Mouse (Mus musculus): ENCODE data around the gene E130116L18Rik. TPM values are rescaled to one million over a fixed set of nuclear protein-coding genes. Genes with fewer than 3 reads are reported as not detected.
A peak's percentile ranks its signal among the peaks of the same experiment; 100 is the strongest.

Gene E130116L18Rik
- polyA plus RNA-seq (2012; rRNA removed), result not detected in 2 replicates

DNA sequence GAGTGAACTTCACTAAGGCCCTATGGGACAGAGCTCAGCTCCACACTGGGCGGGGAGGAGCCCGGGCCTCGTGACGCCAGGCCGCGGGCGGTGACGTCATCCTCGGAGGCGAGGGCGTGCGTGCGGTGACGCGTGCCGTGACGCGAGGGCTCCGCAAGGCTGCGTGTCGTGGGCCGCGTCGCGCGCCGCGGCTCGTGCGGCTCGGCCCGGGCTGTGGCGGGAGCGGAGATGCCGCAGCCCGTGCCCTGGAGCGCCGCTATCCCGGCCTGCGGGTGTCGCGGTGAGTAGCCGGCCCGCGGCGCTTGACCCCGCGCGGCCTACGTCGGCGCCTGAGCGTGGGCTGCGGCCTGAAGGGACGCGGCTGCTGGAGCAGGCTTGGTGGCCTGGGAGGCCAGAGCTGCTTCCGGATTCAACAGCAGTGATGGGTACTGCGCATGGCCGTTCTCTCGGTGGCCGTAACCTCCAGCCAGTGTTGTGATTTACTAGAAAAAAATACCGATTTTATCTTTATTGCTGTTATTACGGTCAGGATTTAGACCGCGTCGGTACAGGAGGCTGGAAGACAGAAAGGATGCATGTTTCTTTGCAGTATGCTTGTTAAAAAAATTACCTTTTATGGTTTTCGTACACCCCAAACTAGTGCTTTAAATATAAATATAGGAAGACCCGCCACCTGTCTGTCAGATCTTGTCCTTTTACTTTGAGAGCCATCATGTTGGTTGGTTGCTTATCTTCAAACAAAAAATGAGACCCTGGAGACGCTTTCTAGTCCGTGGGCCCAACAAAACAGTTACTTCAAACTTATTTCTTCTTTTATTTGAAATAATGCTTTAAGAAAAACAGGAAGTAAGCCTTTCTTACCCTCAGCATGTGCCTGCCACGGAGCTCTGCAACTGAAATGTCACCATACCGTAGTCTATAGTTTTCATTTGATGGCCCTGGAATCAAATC lies at the start of gene E130116L18Rik:
Gene E130116L18Rik, minus strand, starts transcription at position 402 of the 951 bp plus-strand sequence.
- TF ChIP-seq CTCF (IDR thresholded peaks at IDR 0.05; ENCODE audit: extremely low read depth, insufficient read length, insufficient replicate concordance, low read depth, low read length), result no peak

GRCm38 (mm10) chr5:25268258-25268888 lies 45.4 kb upstream of the E130116L18Rik start:
- H3K4me3 ChIP-seq (ENCODE audit: low read depth, low read length), result no peak overlapping the region
- no peak overlapping the region for H3K27ac ChIP-seq (ENCODE audit: insufficient read depth, low read depth, low read length)
- no peaks in the 10 kb centered on the region for H3K4me1 ChIP-seq (ENCODE audit: control insufficient read depth, insufficient read depth, insufficient read length, low read length)
- H3K36me3 ChIP-seq (ENCODE audit: control insufficient read depth, insufficient read depth, low read length), result peaks cover 50% of the 10 kb centered on the region
- WGBS, result 93% methylated on average over 4 of the region's 4 CpGs
- TF ChIP-seq POLR2A (IDR thresholded peaks at IDR 0.05; ENCODE audit: low read depth, low read length), result no peak
- TF ChIP-seq CTCF (IDR thresholded peaks at IDR 0.05; ENCODE audit: extremely low read depth, insufficient read length, insufficient replicate concordance, low read depth, low read length), result no peak
- H3K27me3 ChIP-seq (ENCODE audit: control insufficient read depth, insufficient read depth, low read length), result no peaks in the 10 kb centered on the region

More for the DNA sequence above, at the start of gene E130116L18Rik:
- WGBS, result under 1% methylated on average over 72 of the region's 72 CpGs
- H3K36me3 ChIP-seq (ENCODE audit: control insufficient read depth, insufficient read depth, low read length), result no peaks in the 10 kb centered on the region
- H3K27me3 ChIP-seq (ENCODE audit: control insufficient read depth, insufficient read depth, low read length), result no peaks in the 10 kb centered on the region
- peaks cover 5% of the 10 kb centered on the region; the same call in 1 of the 2 replicates for H3K4me1 ChIP-seq (ENCODE audit: control insufficient read depth, insufficient read depth, insufficient read length, low read length)
- peak within 1 kb of the TSS; percentile 34 for H3K27ac ChIP-seq (ENCODE audit: insufficient read depth, low read depth, low read length)
- H3K4me3 ChIP-seq (ENCODE audit: low read depth, low read length), result peak within 1 kb of the TSS; percentile 84

GRCm38 (mm10) chr5:25262266-25262665 lies 39.3 kb upstream of the E130116L18Rik start:
- 79% methylated on average over 7 of the region's 7 CpGs for WGBS
- peaks cover 48% of the 10 kb centered on the region for H3K36me3 ChIP-seq (ENCODE audit: control insufficient read depth, insufficient read depth, low read length)
- no peak for TF ChIP-seq CTCF (IDR thresholded peaks at IDR 0.05; ENCODE audit: extremely low read depth, insufficient read length, insufficient replicate concordance, low read depth, low read length)
- TF ChIP-seq POLR2A (IDR thresholded peaks at IDR 0.05; ENCODE audit: low read depth, low read length), result no peak
- H3K4me1 ChIP-seq (ENCODE audit: control insufficient read depth, insufficient read depth, insufficient read length, low read length), result no peaks in the 10 kb centered on the region
- no peak overlapping the region for H3K4me3 ChIP-seq (ENCODE audit: low read depth, low read length)
- no peaks in the 10 kb centered on the region for H3K27me3 ChIP-seq (ENCODE audit: control insufficient read depth, insufficient read depth, low read length)
- no peak overlapping the region for H3K27ac ChIP-seq (ENCODE audit: insufficient read depth, low read depth, low read length)

DNA sequence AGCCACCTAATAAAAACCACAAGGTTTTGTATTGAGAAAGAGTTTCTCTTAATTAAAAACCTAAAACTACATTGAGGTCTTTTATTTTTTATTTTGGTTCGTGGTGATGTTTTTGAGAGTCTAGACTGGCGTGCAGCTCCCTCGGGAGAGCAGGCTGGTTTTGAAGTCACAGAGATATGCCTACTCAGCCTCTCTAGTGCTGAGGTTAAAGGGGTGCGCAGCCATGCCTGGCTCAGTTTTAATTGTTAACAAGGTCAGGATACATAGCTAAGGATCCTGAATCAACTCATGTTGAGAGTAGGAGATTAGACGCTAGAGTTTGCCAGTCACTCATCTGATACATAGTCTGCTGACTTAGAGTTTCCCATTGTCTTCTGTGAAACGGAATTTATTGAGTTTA lies 38.5 kb upstream of the E130116L18Rik start:
- Histone ChIP-seq H3K27ac (ENCODE audit: insufficient read depth, low read depth, low read length) (no peak overlapping the region), H3K4me1 (ENCODE audit: control insufficient read depth, insufficient read depth, insufficient read length, low read length) (no peaks in the 10 kb centered on the region), H3K36me3 (ENCODE audit: control insufficient read depth, insufficient read depth, low read length) (peaks cover 44% of the 10 kb centered on the region), H3K4me3 (ENCODE audit: low read depth, low read length) (no peak overlapping the region), H3K27me3 (ENCODE audit: control insufficient read depth, insufficient read depth, low read length) (no peaks in the 10 kb centered on the region)
- TF ChIP-seq POLR2A (IDR thresholded peaks at IDR 0.05; ENCODE audit: low read depth, low read length) (no peak), CTCF (IDR thresholded peaks at IDR 0.05; ENCODE audit: extremely low read depth, insufficient read length, insufficient replicate concordance, low read depth, low read length) (no peak)
- 86% methylated on average over 6 of the region's 6 CpGs for WGBS

DNA sequence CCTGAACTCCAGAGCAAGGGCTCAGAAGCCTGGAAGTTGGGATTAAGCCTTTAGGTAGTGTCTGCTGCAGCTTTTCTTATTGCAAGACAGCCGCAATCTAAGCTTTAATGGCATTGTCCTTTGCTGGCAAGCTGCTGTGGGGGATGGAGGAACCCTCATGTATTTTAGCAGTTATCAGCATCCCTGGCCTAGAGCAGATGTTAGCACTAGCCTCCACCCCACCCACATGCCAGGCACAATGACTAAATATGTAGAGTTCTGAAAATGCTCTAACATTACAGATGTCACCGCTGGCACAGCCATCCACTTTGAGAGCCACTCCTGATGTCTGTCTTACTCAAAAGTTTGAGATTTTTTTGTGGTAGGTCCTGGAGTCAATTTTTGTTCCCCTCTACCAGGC lies 33.7 kb upstream of the E130116L18Rik start:
- Histone ChIP-seq H3K4me3 (ENCODE audit: low read depth, low read length) (no peak overlapping the region), H3K36me3 (ENCODE audit: control insufficient read depth, insufficient read depth, low read length) (peaks cover 25% of the 10 kb centered on the region), H3K27me3 (ENCODE audit: control insufficient read depth, insufficient read depth, low read length) (no peaks in the 10 kb centered on the region), H3K4me1 (ENCODE audit: control insufficient read depth, insufficient read depth, insufficient read length, low read length) (peaks cover 15% of the 10 kb centered on the region), H3K27ac (ENCODE audit: insufficient read depth, low read depth, low read length) (no peak overlapping the region)
- no peak for TF ChIP-seq CTCF (IDR thresholded peaks at IDR 0.05; ENCODE audit: extremely low read depth, insufficient read length, insufficient replicate concordance, low read depth, low read length)
- TF ChIP-seq POLR2A (IDR thresholded peaks at IDR 0.05; ENCODE audit: low read depth, low read length), result no peak
- 96% methylated on average over 2 of the region's 2 CpGs for WGBS

DNA sequence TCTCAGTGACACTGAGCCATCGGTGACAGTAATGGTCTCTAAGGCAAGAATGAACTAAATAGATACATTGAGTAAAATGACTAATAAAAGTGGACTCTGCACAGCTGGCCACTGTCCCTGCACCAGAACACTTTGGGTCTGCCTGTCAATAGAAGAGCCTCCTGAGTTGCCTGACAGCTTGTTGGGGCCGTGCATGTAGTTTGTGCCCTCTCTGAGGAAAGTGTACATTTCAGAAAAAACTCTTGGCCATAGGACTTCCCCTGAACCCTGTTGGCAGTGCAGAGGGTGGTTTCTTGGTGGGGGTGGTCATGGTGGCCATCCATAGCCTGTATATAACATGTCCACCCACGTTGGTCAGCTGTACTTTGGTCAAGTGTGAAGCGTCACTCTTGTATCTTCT lies 31.5 kb upstream of the E130116L18Rik start:
- H3K27me3 ChIP-seq (ENCODE audit: control insufficient read depth, insufficient read depth, low read length), result no peaks in the 10 kb centered on the region
- no peak overlapping the region for H3K27ac ChIP-seq (ENCODE audit: insufficient read depth, low read depth, low read length)
- H3K36me3 ChIP-seq (ENCODE audit: control insufficient read depth, insufficient read depth, low read length), result peaks cover 20% of the 10 kb centered on the region
- no peak overlapping the region for H3K4me3 ChIP-seq (ENCODE audit: low read depth, low read length)
- WGBS, result 97% methylated on average over 4 of the region's 4 CpGs
- TF ChIP-seq CTCF (IDR thresholded peaks at IDR 0.05; ENCODE audit: extremely low read depth, insufficient read length, insufficient replicate concordance, low read depth, low read length) (no peak), POLR2A (IDR thresholded peaks at IDR 0.05; ENCODE audit: low read depth, low read length) (no peak)
- H3K4me1 ChIP-seq (ENCODE audit: control insufficient read depth, insufficient read depth, insufficient read length, low read length), result peaks cover 17% of the 10 kb centered on the region

Data from small intestine, adult 2 months (tissue).